Mouse (Mus musculus): ENCODE data around the gene Crhr1. TPM values are rescaled to one million over a fixed set of nuclear protein-coding genes. Genes with fewer than 3 reads are reported as not detected.

The Crhr1 gene
- polyA plus RNA-seq (2012; rRNA removed), result not detected in 2 replicates

GRCm38 (mm10) chr11:104132580-104133441 is at the start of gene Crhr1:
Gene Crhr1, plus strand, starts transcription at chr11:104132855.

GRCm38 (mm10) chr11:104186135-104186836 is 53.6 kb downstream of the Crhr1 start, which contains the start of gene Sppl2c:
Gene Sppl2c, plus strand, starts transcription at chr11:104186327.

Other genes starting within 250 kb of the Crhr1 start
- gene Nsf, start 178.8 kb upstream of the Crhr1 start, polyA plus RNA-seq (2012; rRNA removed), result 14.1 and 15.9 TPM in 2 replicates
- gene Arf2, start 166.1 kb upstream of the Crhr1 start, polyA plus RNA-seq (2012; rRNA removed), result 12.2 and 13.5 TPM in 2 replicates
- gene Sppl2c, start 53.5 kb downstream of the Crhr1 start, polyA plus RNA-seq (2012; rRNA removed), result not detected in 2 replicates
- 0.16 and 0.21 TPM in 2 replicates for gene Mapt, start 98.5 kb downstream of the Crhr1 start, polyA plus RNA-seq (2012; rRNA removed)

All from liver, embryonic 14 days (tissue).